Mouse (Mus musculus): Measurements from ENCODE around the gene 1810010H24Rik. TPM values are rescaled to one million over a fixed set of nuclear protein-coding genes. Genes with fewer than 3 reads are reported as not detected.

1810010H24Rik gene
- total and polyA plus RNA-seq, 3 experiments, result 0.42 to 2.5 TPM; not detected in 1

DNA sequence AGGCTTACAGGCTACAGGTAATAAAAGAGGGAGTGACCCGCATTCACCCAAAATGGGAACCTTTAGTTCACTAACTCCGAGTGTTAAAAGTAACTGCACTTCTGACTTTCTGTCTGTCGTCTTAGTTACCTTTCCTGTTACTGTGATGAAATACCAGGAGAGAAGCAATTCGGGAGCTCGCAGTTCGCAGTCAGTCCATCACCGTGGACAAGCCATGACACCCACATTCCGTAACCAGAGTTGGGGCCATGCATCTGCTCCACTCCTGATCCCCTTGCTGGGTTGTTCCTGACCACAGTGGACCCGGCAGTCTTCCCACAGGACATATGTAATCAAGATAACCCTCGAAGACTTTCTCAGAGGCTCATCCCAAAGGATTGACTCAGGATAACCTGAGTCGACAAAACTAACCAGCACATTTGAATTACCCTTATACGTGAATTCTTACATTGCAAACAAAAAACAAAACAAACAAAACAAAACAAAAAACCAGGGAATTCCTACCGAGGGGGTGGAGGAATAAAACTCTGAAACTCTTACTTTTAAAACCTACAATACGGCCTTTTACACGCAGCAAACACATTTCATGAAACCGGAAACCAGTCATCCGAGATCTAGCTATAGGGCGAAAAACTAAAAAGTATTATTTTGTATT is 13.7 kb upstream of the 1810010H24Rik start (continued):
- TF ChIP-seq POLR2AphosphoS5 (IDR thresholded peaks at IDR 0.05; ENCODE audit: borderline replicate concordance, low read depth, low read length), result no peak
- no peak for TF ChIP-seq GATA1 (IDR thresholded peaks at IDR 0.05; ENCODE audit: low read depth, low read length)
- peak in 1 of 2 experiments; percentile 58; a peak in 1 of 4 replicates for TF ChIP-seq EP300 (IDR thresholded peaks at IDR 0.05; ENCODE audit: low read depth in 1 of 2, low read length in 2 of 2)
- TF ChIP-seq JUND (IDR thresholded peaks at IDR 0.05; ENCODE audit: low read depth, low read length), result no peak
- TF ChIP-seq MEF2A (IDR thresholded peaks at IDR 0.05; ENCODE audit: extremely low read depth, insufficient replicate concordance, low read depth, low read length, poor library complexity, severe bottlenecking), result no peak
- no peak for TF ChIP-seq USF1 (IDR thresholded peaks at IDR 0.05; ENCODE audit: low read depth, low read length)
- peak; percentile 43; the same call in 1 of the 2 replicates for TF ChIP-seq MAX (IDR thresholded peaks at IDR 0.05; ENCODE audit: low read length)
- TF ChIP-seq ZKSCAN1 (IDR thresholded peaks at IDR 0.05; ENCODE audit: low read depth, low read length), result no peak
- TF ChIP-seq MAFK (IDR thresholded peaks at IDR 0.05; ENCODE audit: borderline replicate concordance, low read depth, low read length), result peak; percentile 35; the same call in 1 of the 2 replicates
- TF ChIP-seq ZC3H11A (IDR thresholded peaks at IDR 0.05; ENCODE audit: low read depth, low read length), result no peak
- TF ChIP-seq MYC (IDR thresholded peaks at IDR 0.05; ENCODE audit: low read depth, low read length), result peak; percentile 66
- no peak for TF ChIP-seq MYB (IDR thresholded peaks at IDR 0.05; ENCODE audit: low read depth, low read length)
- no peak for TF ChIP-seq BHLHE40 (IDR thresholded peaks at IDR 0.05; ENCODE audit: borderline replicate concordance, low read depth, low read length)
- peak; percentile 25; the same call in 1 of the 2 replicates for TF ChIP-seq ELF1 (IDR thresholded peaks at IDR 0.05; ENCODE audit: low read depth, low read length)
- 0 out of 2 replicates have a peak, but pooled peaks have one; percentile 35 for TF ChIP-seq KAT2A (conservative IDR thresholded peaks at IDR 0.05; ENCODE audit: low read depth, low read length)
- peak; percentile 49; the same call in 1 of the 2 replicates for TF ChIP-seq TCF12 (IDR thresholded peaks at IDR 0.05; ENCODE audit: low read depth, low read length)
- 0 out of 2 replicates have a peak, but pooled peaks have one; percentile 58 for TF ChIP-seq ZMIZ1 (IDR thresholded peaks at IDR 0.05; ENCODE audit: low read depth, low read length)
- no peak; the same call in 1 of the 2 replicates for TF ChIP-seq MAZ (IDR thresholded peaks at IDR 0.05; ENCODE audit: low read depth, low read length)
- TF ChIP-seq POLR2AphosphoS2 (IDR thresholded peaks at IDR 0.05; ENCODE audit: low read length), result no peak; the same call in 1 of the 2 replicates
- no peak for TF ChIP-seq TBP (IDR thresholded peaks at IDR 0.05; ENCODE audit: low read depth, low read length)
- no peak for TF ChIP-seq UBTF (IDR thresholded peaks at IDR 0.05; ENCODE audit: borderline replicate concordance, insufficient read depth, low read depth, low read length)
- no peak for TF ChIP-seq CHD2 (IDR thresholded peaks at IDR 0.05; ENCODE audit: low read length)
- 0 out of 2 replicates have a peak, but pooled peaks have one; percentile 26 for TF ChIP-seq E2F4 (IDR thresholded peaks at IDR 0.05; ENCODE audit: borderline replicate concordance, low read depth, low read length)
- TF ChIP-seq SMC3 (IDR thresholded peaks at IDR 0.05; ENCODE audit: low read depth, low read length), result no peak

Measured in MEL (cell line).